Mouse (Mus musculus): Measurements from ENCODE around the gene Hnrnpu.

- TF ChIP-seq GATA1 (IDR thresholded peaks at IDR 0.05; ENCODE audit: low read length) (no peak), TAL1 (IDR thresholded peaks at IDR 0.05; ENCODE audit: low read length) (no peak)
Measured at GRCm38 (mm10) chr1:178338318-178338641, 683 bp upstream of the Hnrnpu start.
